Mouse (Mus musculus): ENCODE measurements around the gene Scn1b. TPM values are rescaled to one million over a fixed set of nuclear protein-coding genes. Genes with fewer than 3 reads are reported as not detected.

The Scn1b gene
- polyA plus RNA-seq, 1 experiment from 2014 or later, result 7.8 TPM

DNA sequence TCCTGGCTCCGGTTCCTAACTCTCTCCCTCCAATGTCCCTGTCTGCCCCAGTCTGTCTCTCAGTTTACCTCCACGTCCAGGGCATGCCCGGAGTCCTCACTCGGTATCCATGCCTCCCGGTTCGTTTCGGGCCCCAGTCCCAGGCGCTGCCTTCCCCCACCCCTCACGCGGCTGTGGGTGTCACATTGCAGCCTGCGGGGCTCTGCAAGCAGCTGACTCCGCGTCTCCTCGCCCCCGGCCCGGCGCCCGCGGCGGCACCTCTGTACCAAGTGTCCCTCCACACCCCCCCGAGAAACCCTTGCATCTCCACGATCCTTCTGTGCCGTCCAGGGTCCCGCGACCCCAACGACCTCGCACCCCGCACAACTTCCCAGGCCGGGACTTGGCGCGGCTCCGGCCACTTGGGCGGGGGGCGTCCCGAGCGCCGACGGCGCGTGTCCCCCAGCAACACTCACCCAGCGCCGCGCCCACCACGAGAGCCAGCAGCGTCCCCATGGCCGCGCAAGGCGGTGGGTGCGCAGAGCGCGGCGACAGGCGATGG is 522 bp downstream of the Scn1b start:
- peak overlapping the region; percentile 47 for H3K9ac ChIP-seq
- H3K4me3 ChIP-seq (replicated peaks), result peak overlapping the region; percentile 62
- no peaks in the 10 kb centered on the region for H3K9me3 ChIP-seq (replicated peaks)
- WGBS, result under 1% methylated on average over 53 of the region's 53 CpGs
- H3K36me3 ChIP-seq, result peaks cover 27% of the 10 kb centered on the region
- no peak overlapping the region for H3K27ac ChIP-seq (replicated peaks)
- H3K4me2 ChIP-seq (replicated peaks), result peak overlapping the region; percentile 98
- ATAC-seq (ENCODE audit: insufficient number of reproducible peaks, low FRiP score, low TSS enrichment, low read depth), result no peak
- peaks cover 15% of the 10 kb centered on the region for H3K27me3 ChIP-seq
- peaks cover 18% of the 10 kb centered on the region for H3K4me1 ChIP-seq

DNA sequence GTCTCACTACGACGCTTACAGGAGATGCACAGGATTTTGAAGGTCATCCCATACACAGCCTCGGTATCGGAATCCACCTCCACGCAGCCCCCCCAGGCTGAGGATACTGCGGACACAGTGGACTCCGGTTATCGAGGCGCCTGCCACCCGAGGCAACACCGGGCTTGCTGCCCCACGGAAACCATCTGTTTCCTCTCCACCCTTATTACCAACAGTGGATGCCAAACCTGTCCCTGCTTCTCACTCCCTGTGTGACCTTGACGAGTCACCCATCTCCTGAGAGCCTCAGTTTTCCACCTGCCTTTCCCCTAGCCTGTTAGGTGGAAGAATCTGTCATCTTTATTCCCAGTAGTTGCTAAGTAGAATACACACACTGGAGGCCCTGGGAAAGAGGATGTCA is 1.7 kb downstream of the Scn1b start:
- H3K9me3 ChIP-seq (replicated peaks), result no peaks in the 10 kb centered on the region
- peaks cover 15% of the 10 kb centered on the region for H3K27me3 ChIP-seq
- no peak overlapping the region for H3K4me2 ChIP-seq (replicated peaks)
- H3K9ac ChIP-seq, result no peak overlapping the region
- H3K27ac ChIP-seq (replicated peaks), result no peak overlapping the region
- ATAC-seq (ENCODE audit: insufficient number of reproducible peaks, low FRiP score, low TSS enrichment, low read depth), result no peak
- WGBS, result 78% methylated on average over 13 of the region's 13 CpGs
- H3K36me3 ChIP-seq, result peaks cover 16% of the 10 kb centered on the region
- H3K4me1 ChIP-seq, result peaks cover 15% of the 10 kb centered on the region
- H3K4me3 ChIP-seq (replicated peaks), result no peak overlapping the region

GRCm38 (mm10) chr7:31124381-31124780 is 2.4 kb downstream of the Scn1b start:
- Histone ChIP-seq H3K4me3 (replicated peaks) (no peak overlapping the region), H3K27ac (replicated peaks) (no peak overlapping the region), H3K27me3 (peaks cover 15% of the 10 kb centered on the region), H3K9ac (no peak overlapping the region), H3K4me1 (peaks cover 15% of the 10 kb centered on the region), H3K4me2 (replicated peaks) (no peak overlapping the region), H3K9me3 (replicated peaks) (no peaks in the 10 kb centered on the region), H3K36me3 (peaks cover 8% of the 10 kb centered on the region)
- WGBS, result 84% methylated on average over 5 of the region's 5 CpGs
- ATAC-seq (ENCODE audit: insufficient number of reproducible peaks, low FRiP score, low TSS enrichment, low read depth), result no peak

- Histone ChIP-seq H3K9ac (no peak overlapping the region), H3K27me3 (peaks cover 15% of the 10 kb centered on the region), H3K4me2 (replicated peaks) (no peak overlapping the region), H3K9me3 (replicated peaks) (no peaks in the 10 kb centered on the region), H3K4me3 (replicated peaks) (no peak overlapping the region), H3K4me1 (peaks cover 15% of the 10 kb centered on the region), H3K27ac (replicated peaks) (no peak overlapping the region), H3K36me3 (peaks cover 1% of the 10 kb centered on the region; the same call in 1 of the 2 replicates)
- WGBS, result 79% methylated on average over 3 of the region's 3 CpGs
- ATAC-seq (ENCODE audit: insufficient number of reproducible peaks, low FRiP score, low TSS enrichment, low read depth), result no peak
Measured at GRCm38 (mm10) chr7:31123697-31124096, 3.1 kb downstream of the Scn1b start.

GRCm38 (mm10) chr7:31122641-31123631 is 3.9 kb downstream of the Scn1b start:
- Histone ChIP-seq H3K9me3 (replicated peaks) (no peaks in the 10 kb centered on the region), H3K9ac (no peak overlapping the region), H3K36me3 (no peaks in the 10 kb centered on the region), H3K4me2 (replicated peaks) (no peak overlapping the region), H3K27me3 (peaks cover 15% of the 10 kb centered on the region), H3K4me3 (replicated peaks) (no peak overlapping the region), H3K27ac (replicated peaks) (no peak overlapping the region), H3K4me1 (peaks cover 15% of the 10 kb centered on the region)
- 87% methylated on average over 16 of the region's 16 CpGs for WGBS
- ATAC-seq (ENCODE audit: insufficient number of reproducible peaks, low FRiP score, low TSS enrichment, low read depth), result no peak

GRCm38 (mm10) chr7:31119556-31119955 is 7.2 kb downstream of the Scn1b start:
- H3K9me3 ChIP-seq (replicated peaks), result no peaks in the 10 kb centered on the region
- WGBS, result 85% methylated on average over 5 of the region's 5 CpGs
- no peak overlapping the region for H3K4me2 ChIP-seq (replicated peaks)
- no peak for ATAC-seq (ENCODE audit: insufficient number of reproducible peaks, low FRiP score, low TSS enrichment, low read depth)
- no peak overlapping the region for H3K9ac ChIP-seq
- H3K4me1 ChIP-seq, result peaks cover 16% of the 10 kb centered on the region
- peaks cover 2% of the 10 kb centered on the region; the same call in 1 of the 2 replicates for H3K27me3 ChIP-seq
- H3K27ac ChIP-seq (replicated peaks), result no peak overlapping the region
- H3K36me3 ChIP-seq, result no peaks in the 10 kb centered on the region
- no peak overlapping the region for H3K4me3 ChIP-seq (replicated peaks)

GRCm38 (mm10) chr7:31118486-31118885 is 8.3 kb downstream of the Scn1b start:
- ATAC-seq (ENCODE audit: insufficient number of reproducible peaks, low FRiP score, low TSS enrichment, low read depth), result no peak
- no peaks in the 10 kb centered on the region for H3K9me3 ChIP-seq (replicated peaks)
- H3K4me1 ChIP-seq, result peaks cover 16% of the 10 kb centered on the region
- no peaks in the 10 kb centered on the region for H3K36me3 ChIP-seq
- no peaks in the 10 kb centered on the region for H3K27me3 ChIP-seq
- no peak overlapping the region for H3K4me2 ChIP-seq (replicated peaks)
- 70% methylated on average over 7 of the region's 7 CpGs for WGBS
- H3K27ac ChIP-seq (replicated peaks), result no peak overlapping the region
- H3K9ac ChIP-seq, result no peak overlapping the region
- no peak overlapping the region for H3K4me3 ChIP-seq (replicated peaks)

- Histone ChIP-seq H3K9ac (no peak overlapping the region), H3K4me1 (peaks cover 16% of the 10 kb centered on the region), H3K4me3 (replicated peaks) (no peak overlapping the region), H3K27me3 (no peaks in the 10 kb centered on the region), H3K9me3 (replicated peaks) (no peaks in the 10 kb centered on the region), H3K36me3 (no peaks in the 10 kb centered on the region), H3K27ac (replicated peaks) (no peak overlapping the region), H3K4me2 (replicated peaks) (no peak overlapping the region)
- no peak for ATAC-seq (ENCODE audit: insufficient number of reproducible peaks, low FRiP score, low TSS enrichment, low read depth)
- 84% methylated on average over 11 of the region's 11 CpGs for WGBS
Measured at GRCm38 (mm10) chr7:31117465-31117864, 9.3 kb downstream of the Scn1b start.

DNA sequence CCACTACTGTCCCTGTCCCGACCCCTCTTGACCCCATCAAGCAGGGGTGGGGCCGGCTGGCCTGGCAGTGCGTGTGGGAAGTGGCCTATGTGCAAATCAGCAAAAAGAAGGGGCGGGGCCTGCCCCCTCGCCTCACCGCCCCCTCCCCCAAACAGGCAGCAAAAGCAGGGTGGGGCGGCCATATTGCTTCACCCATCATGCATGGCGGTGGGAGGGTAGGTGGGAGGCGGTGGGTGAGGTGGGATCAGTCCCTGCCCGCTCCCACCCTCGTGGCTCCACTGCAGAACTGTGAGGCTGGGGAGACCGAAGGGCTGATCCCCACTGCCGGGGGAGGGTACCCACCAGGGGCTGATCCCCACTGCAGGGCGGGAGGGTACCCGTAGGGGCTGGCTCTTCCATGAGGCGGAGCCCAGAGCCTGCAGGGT is 10.1 kb downstream of the Scn1b start:
- Histone ChIP-seq H3K36me3 (no peaks in the 10 kb centered on the region), H3K9ac (no peak overlapping the region), H3K9me3 (replicated peaks) (no peaks in the 10 kb centered on the region), H3K4me1 (peaks cover 16% of the 10 kb centered on the region), H3K27ac (replicated peaks) (no peak overlapping the region), H3K4me2 (replicated peaks) (no peak overlapping the region), H3K4me3 (replicated peaks) (no peak overlapping the region), H3K27me3 (no peaks in the 10 kb centered on the region)
- WGBS, result 43% methylated on average over 16 of the region's 16 CpGs
- peak; percentile 31; the same call in 1 of the 2 replicates for ATAC-seq (ENCODE audit: insufficient number of reproducible peaks, low FRiP score, low TSS enrichment, low read depth)

DNA sequence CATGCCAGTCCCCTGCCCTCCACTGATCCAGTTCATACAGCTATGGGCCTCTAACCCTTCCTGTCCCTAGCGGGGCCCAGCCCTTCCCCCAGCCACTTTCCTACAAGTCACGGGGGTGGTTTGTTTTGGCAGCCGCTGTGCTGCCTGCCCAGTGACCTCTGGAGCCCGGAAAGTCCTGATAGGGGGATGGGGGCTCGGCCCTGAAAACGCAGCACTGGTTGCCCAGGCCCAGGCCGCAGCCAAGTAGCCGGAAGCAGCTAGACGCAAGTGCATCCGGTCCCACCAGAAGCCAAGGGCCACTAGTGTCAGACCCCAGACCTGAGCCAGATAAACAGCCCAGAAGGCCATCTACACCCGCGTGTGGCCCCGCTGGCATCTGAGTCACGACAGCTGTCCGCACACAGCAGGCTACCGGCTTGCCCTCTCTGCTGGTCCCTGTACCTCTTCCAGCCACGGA is 11.2 kb downstream of the Scn1b start:
- Histone ChIP-seq H3K4me3 (replicated peaks) (no peak overlapping the region), H3K9me3 (replicated peaks) (no peaks in the 10 kb centered on the region), H3K9ac (no peak overlapping the region), H3K4me2 (replicated peaks) (peak overlapping the region; percentile 32), H3K27ac (replicated peaks) (0 out of 2 replicates have a peak overlapping the region, but pooled peaks have one; percentile 11), H3K27me3 (no peaks in the 10 kb centered on the region), H3K36me3 (no peaks in the 10 kb centered on the region), H3K4me1 (peaks cover 16% of the 10 kb centered on the region)
- 24% methylated on average over 17 of the region's 17 CpGs for WGBS
- ATAC-seq (ENCODE audit: insufficient number of reproducible peaks, low FRiP score, low TSS enrichment, low read depth), result 0 out of 2 replicates have a peak, but pooled peaks have one; percentile 1

DNA sequence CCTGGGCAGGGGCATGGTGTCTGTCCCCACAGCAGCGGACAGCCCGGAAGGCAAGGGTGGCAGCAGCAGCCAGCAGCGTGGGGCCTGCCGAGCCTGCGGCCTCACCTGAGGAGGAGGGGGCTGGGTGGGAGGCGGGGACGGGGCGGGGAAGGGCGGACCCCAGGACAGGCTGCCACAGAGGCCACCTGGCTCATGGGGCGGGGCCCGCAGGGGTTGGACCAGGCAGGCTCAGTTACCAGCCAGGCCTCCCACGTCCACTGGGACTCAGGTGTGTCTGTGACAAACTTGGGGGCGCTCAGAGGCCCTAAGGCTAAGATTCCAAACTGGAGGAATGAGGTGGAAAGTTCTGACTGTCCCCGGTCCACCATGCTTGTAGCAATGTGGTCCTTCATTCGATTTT is 11.6 kb downstream of the Scn1b start, which contains the start of gene Hpn:
TSS of gene Hpn (minus strand) at position 109 of the 400 bp plus-strand sequence.
- Histone ChIP-seq H3K4me2 (replicated peaks) (peak within 1 kb of the TSS; percentile 32), H3K9me3 (replicated peaks) (no peaks in the 10 kb centered on the region), H3K36me3 (no peaks in the 10 kb centered on the region), H3K9ac (no peak within 1 kb of the TSS), H3K27ac (replicated peaks) (peak within 1 kb of the TSS; percentile 11; the same call in 1 of the 2 replicates), H3K4me1 (peaks cover 16% of the 10 kb centered on the region), H3K4me3 (replicated peaks) (peak within 1 kb of the TSS; percentile 8), H3K27me3 (no peaks in the 10 kb centered on the region)
- 15% methylated on average over 14 of the region's 15 CpGs for WGBS
- ATAC-seq (ENCODE audit: insufficient number of reproducible peaks, low FRiP score, low TSS enrichment, low read depth), result no peak; the same call in 1 of the 2 replicates

Data from embryonic facial prominence, embryonic 15.5 days (tissue).